Mouse (Mus musculus): ENCODE data around the gene Irf4.

Gene Irf4

GRCm38 (mm10) chr13:30793196-30793595 lies 44.2 kb downstream of the Irf4 start:
- in situ Hi-C loops (cut with MboI; ENCODE audit: low sequenced_read_pairs): no loop called here

DNA sequence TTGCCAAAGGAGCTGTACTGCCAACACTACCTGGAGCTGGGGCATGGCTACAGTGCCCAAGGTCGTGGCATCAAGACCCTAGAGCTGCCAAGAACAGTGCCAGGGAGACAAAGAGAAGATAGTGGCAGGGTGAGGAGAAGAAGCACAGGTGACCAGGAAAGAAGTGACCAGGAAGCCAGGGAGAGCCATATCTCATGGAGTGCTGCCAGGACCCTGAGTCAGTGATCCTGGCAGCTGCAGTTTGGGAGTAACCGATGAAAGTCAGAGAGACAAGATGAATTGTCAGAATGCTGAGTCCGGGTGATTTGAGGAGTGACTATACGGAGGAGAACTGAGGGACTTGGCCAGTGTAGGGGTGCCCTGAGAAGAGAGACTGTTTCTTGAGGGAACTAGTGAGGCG lies 44.6 kb downstream of the Irf4 start:
- in situ Hi-C loops (cut with MboI; ENCODE audit: low sequenced_read_pairs): no loop called here

DNA sequence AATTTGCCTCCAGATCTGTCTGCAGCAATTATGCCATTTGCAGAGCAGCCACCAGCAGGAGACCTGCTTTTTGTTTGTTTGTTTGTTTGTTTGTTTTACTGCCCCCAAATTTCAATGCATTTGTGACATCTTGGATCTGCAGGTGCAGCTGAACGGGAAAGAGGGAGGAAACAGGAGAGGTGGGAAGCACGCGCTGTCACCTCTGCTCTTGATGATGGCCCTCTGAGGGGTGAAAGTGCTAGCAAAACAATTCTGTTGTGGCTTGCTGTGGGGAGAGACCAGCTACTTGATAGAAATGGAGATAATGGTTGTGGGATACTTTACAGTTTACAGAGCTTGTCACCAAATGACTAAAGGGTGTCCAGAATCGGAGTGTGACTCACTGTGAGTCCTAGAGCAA lies 46.9 kb downstream of the Irf4 start:
- in situ Hi-C loops (cut with MboI; ENCODE audit: low sequenced_read_pairs): no loop called here

DNA sequence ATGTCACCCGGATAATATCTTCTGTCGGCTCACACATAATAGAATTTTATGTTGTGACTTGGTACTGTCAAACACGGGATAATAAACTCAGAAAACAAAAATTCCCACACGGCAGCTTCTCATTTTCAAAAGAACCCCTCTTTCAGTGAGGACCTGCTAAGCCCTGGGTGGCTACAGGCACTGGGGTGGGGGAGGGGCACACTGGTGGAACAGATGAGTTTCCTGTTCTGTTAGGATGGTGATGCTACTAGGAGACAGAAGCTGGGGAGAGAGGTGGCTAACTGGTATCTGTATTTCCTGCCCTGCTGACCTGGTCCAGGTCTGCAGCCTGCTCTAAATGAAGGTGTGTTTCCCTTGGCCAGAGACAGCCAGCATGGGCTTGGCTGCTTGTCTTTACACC lies 52.9 kb downstream of the Irf4 start:
- in situ Hi-C loops (cut with MboI; ENCODE audit: low sequenced_read_pairs): no loop called here

GRCm38 (mm10) chr13:30802336-30802955 lies 53.4 kb downstream of the Irf4 start:
- in situ Hi-C loops (cut with MboI; ENCODE audit: low sequenced_read_pairs): no loop called here

GRCm38 (mm10) chr13:30809240-30809639 lies 60.2 kb downstream of the Irf4 start:
- in situ Hi-C loops (cut with MboI; ENCODE audit: low sequenced_read_pairs): no loop called here

DNA sequence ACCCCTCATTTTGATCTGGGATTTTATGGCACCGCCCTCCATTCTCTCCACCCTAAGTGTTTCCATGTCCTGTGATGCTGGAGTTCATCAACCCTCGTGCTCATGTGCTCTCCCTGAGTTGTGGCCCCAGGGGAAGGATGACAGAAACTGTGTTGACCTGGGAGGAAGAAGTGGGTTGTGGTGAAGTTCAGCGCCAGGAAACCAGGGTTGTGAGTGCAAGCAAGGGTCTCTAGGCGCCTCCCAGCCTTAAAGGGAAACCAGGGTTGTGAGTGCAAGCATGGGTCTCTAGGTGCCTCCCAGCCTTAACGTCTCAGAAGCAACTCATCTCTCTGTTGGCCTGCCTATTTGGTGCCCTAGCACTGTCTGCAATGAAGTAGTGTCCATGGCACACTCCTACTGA lies 64.4 kb downstream of the Irf4 start:
- in situ Hi-C loops (cut with MboI; ENCODE audit: low sequenced_read_pairs): no loop called here

DNA sequence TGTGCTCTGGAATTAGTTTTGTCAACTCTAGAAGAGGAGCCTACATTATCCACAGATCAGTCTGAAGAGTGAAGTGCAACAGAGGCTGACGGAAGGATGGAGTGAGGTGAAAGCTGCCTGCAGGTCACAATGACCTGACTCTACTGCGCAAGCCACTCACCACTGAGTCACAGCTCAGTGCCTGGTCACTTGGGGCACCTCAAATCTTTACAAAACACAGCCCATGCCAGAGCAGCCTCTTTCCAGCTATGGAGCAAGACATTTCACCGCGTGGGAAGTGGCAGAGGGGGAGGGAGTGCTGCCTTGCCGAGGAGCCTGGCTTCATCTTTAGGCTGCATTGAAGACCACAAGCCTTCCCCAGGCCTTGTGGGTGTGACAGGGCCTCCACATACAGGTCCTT lies 65.2 kb downstream of the Irf4 start:
- in situ Hi-C loops (cut with MboI; ENCODE audit: low sequenced_read_pairs): no loop called here
